Mouse (Mus musculus): ENCODE measurements around the gene Il17re.
A peak's percentile ranks its signal among the peaks of the same experiment; 100 is the strongest.

The Il17re gene

GRCm38 (mm10) chr6:113457952-113458534, at the start of gene Il17re:
Gene Il17re, plus strand, starts transcription at chr6:113458484.
- DNase-seq (ENCODE audit: low spot score) = no peak

DNA sequence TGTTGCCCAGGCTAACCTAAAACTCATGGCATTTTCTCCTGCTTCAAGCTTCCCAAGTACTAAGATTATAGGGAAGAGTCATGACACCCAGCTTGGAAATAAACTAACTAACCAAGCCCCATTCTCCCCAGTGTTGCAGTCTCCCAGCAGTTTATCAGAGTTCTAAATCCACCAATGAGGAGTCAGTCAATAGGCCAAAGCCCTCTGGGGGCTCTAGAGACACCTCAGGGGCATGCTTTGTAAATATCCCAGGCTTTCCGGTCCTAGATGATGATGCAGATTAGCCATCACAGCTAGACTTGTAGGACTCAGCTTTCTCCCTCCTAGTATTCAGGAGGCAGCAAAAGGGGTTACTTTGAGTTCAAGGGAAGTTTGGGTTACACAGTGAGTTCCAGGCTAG, 48.3 kb upstream of the Il17re start:
- DNase-seq (ENCODE audit: low spot score) = no peak

GRCm38 (mm10) chr6:113416416-113416815, 41.9 kb upstream of the Il17re start:
- no peak for DNase-seq (ENCODE audit: low spot score)

GRCm38 (mm10) chr6:113418441-113419198, 39.7 kb upstream of the Il17re start:
- DNase-seq (ENCODE audit: low spot score) = no peak

- peak; percentile 99 for DNase-seq (ENCODE audit: low spot score)
These were observed 39.1 kb upstream of the Il17re start, which contains the start of gene Rpusd3 for GRCm38 (mm10) chr6:113419199-113419587. Gene Rpusd3, minus strand, starts transcription at chr6:113419340.

GRCm38 (mm10) chr6:113423000-113423399, 35.3 kb upstream of the Il17re start:
- no peak for DNase-seq (ENCODE audit: low spot score)

DNA sequence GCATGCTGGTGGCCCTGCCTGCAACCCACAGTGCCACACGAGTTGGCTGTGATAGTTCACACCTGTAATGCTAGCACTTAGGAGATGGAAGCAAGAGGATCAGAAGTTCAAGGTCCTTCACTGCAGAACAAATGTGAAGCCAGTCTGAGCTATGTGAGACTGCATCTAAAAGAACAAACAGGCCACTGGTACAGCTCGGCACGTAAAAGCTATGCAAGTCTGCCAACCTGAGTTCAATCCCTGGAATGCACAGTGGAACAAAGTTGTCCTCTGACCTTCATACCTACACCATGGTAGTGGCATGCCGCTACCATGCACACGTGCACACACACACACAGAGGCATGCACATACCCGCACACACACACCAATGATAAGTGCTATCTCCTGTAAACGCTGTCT, 34.1 kb upstream of the Il17re start:
- DNase-seq (ENCODE audit: low spot score) = no peak

- DNase-seq (ENCODE audit: low spot score) = no peak
These were observed 31.6 kb upstream of the Il17re start for GRCm38 (mm10) chr6:113426696-113427095.

DNA sequence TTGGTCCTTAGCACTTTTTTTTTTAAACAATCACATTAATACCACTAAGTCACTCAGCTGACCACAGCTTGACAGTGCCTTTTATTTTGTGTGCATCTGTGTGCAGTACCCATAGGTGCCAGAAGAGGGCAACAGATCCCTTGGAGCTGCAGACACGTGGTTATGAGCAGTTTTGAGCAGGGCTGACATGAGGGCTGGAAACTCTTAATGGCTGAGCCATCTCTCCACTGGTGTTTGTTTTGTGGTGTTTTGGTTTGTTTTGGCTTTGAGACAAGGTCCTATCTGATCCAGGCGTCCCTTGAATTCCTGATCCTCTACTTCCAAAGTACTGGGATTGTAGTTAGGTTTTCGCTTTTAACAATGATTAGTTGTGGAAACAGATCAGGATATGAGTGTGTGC, 30.9 kb upstream of the Il17re start:
- DNase-seq (ENCODE audit: low spot score) = peak; percentile 54

DNA sequence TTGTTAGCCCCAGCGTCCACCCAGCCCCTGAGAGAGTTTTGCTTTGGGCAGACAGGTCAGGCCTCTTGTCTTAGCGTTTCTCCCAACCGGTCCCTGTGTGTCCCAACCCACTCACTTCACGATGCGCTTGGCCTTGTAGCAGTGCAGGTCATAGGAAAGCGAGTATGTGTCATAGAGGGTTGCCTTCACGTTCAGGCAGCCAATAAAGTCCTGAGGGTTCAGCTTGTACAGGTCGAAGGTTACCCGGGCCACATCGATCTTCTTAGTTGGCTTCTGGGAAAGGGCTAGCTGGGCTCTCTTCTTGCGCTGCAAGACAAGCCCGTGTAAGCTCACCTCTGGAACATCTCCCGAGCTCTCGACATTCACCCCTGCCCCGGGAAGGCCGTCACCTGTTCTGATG, 30.3 kb upstream of the Il17re start:
- no peak for DNase-seq (ENCODE audit: low spot score)

- no peak for DNase-seq (ENCODE audit: low spot score)
These were observed 28.3 kb upstream of the Il17re start for GRCm38 (mm10) chr6:113429965-113430364.

- DNase-seq (ENCODE audit: low spot score) = no peak
These were observed 27.4 kb upstream of the Il17re start for GRCm38 (mm10) chr6:113430846-113431245.

- DNase-seq (ENCODE audit: low spot score) = no peak
These were observed 26.5 kb upstream of the Il17re start for GRCm38 (mm10) chr6:113431801-113432200.

DNA sequence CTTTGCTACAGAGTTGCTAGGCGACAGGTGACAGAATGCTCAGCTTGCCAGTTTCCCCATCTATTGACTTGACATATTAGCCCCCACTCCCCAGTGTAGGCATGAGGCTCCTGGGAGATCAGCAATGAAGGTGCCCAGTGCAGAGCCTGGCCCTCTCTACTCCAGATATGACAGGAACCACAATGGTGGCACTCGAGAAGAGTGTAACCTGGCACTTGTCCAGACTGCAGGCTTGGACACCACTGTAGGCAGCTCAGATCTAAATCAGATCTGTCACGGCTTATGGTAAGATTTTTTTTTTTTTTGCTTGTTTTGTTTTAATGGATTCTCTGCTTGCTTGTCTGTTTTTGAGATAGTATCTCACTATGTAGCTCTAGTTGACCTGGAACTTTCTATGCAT, 24.6 kb upstream of the Il17re start:
- no peak for DNase-seq (ENCODE audit: low spot score)

DNA sequence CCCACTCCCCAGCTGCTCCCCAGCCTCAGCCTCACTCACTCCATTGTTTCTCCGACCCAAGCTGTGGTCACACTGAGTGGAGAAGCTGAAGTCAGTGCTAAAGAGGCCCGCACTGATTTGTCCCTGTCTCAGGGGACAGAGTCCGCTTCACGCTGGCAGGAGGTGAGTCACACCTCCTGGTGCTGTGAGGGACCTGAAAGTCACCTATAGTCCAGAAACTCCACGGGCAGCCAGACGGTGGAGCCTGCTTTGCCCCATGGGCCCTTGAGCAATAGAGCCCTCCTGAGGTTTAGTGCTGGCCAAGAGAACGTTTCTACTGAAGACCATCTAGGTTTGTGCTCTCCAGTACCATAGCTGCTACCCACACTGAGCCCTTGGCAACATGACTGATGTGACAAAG, 23.6 kb upstream of the Il17re start:
- DNase-seq (ENCODE audit: low spot score) = no peak

- no peak for DNase-seq (ENCODE audit: low spot score)
These were observed 22.5 kb upstream of the Il17re start, which contains the start of gene Cidec for GRCm38 (mm10) chr6:113435664-113436205. Gene Cidec, minus strand, starts transcription at chr6:113435760.

DNA sequence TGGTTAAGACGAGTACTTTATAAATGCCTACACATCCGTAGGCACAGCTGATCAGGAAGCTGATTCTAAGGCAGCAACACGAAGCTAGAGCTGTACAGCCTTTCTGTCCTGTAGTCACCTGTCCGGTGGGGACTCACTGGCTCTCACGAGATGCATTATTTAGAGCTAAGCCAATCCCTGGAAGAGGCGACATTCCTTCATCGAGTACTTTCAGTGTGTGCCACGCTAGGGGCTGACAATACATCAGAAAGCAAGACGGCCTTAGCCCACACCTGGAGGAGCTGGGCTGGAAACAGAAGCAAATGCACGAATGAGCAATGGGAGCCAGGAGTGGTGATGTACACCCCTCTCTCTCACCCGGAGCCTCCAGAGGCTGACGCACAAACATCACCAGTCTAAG, 21.1 kb upstream of the Il17re start:
- no peak for DNase-seq (ENCODE audit: low spot score)

GRCm38 (mm10) chr6:113438721-113439430, 19.4 kb upstream of the Il17re start:
- no peak for DNase-seq (ENCODE audit: low spot score)

DNA sequence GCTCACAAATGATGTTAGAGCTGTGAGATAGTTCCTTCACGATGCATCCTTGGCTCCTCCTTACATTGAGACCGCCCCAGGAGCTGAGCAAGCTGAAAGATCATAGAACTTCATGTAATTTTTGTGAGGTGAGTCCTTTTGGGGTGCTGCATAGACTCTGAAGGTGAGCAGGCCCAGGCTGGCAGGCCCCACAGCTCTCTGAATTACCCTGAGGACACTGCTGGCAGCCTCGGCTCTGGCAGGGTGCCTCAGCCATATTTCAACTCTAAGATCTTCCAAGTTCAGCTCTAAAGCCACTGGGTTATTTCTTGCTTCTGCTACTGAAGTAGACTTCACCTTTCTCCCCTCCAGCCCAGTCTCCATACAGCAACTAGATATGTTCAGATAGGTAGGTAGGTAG, 17.6 kb upstream of the Il17re start:
- no peak for DNase-seq (ENCODE audit: low spot score)

GRCm38 (mm10) chr6:113441147-113441680, 17.1 kb upstream of the Il17re start:
- DNase-seq (ENCODE audit: low spot score) = peak; percentile 81

- DNase-seq (ENCODE audit: low spot score) = no peak
These were observed 16.2 kb upstream of the Il17re start for GRCm38 (mm10) chr6:113442087-113442441.

- peak; percentile 95 for DNase-seq (ENCODE audit: low spot score)
These were observed 15.7 kb upstream of the Il17re start, which contains the start of gene Jagn1 for GRCm38 (mm10) chr6:113442442-113443090. Gene Jagn1, plus strand, starts transcription at chr6:113442569.

Measured in c-Kit-positive CD71-positive TER-119-positive erythroid progenitor cells, embryonic 14.5 days (primary cell).